20 mouse cellular contexts compared by ENCODE assay signal in the genomic region with DNA sequence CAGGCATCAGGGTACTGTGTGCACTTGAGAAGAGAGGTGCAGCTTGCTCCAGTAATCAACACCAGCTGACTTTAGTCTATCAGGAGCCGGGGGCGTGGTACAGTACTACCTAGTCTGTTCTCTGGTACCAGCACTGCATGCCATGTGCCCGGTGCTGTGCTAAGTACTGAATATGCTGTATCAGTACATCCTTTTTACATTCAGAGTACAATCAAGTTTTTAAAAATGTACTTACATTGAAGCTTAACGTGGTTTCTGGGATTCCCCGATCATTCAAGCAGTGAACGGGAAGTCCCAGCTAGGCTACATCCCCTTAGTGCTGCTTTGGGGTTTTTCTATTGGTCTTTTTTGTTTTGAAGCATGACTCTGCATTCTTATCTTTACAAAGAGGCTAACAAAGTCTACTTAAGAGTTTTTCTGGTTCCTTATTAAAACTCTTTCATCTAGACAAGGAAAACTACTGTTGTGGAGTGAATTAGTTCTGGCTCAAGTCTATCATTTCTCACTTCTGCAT. TPM values are rescaled to one million over a fixed set of nuclear protein-coding genes. Genes with fewer than 3 reads are reported as not detected.
DNase-seq lines count a peak whose midpoint lies in the region; ATAC-seq and TF ChIP-seq lines count a peak whose summit lies in the region.
"Had no signal": no experiment of that assay in that cellular context is flagged by ENCODE, and none has a peak within 500 bp of the region (broad histone marks: within the 10 kb centered on the region; RNA-seq: fewer than 3 reads in every experiment).

No protein-coding gene starts in this region.

- peak; percentile 76 for DNase-seq in MEL-GATA-1-ER (ENCODE audit: extremely low read depth, low read depth)
- peak; percentile 76 for DNase-seq in induced T-regulatory cell, adult 2 months (ENCODE audit: low read depth)
- DNase-seq in stomach, postnatal 0 days (ENCODE audit: low spot score): peak; percentile 25
- DNase-seq in heart, adult 8-10 months (ENCODE audit: low spot score): no peak
- no peak for DNase-seq in heart, adult 18-20 months
- DNase-seq: cerebellum, adult 18-20 months; cerebellum, postnatal 36 days; gastrocnemius, postnatal 36 days; kidney, adult 2 months; kidney, postnatal 10 days; left cerebral cortex, postnatal 4 days; liver; liver, postnatal 0 days; thymus, postnatal 25 days had no signal

- TF ChIP-seq EP300 in stomach, postnatal 0 days (optimal IDR thresholded peaks at IDR 0.05): no peak

- H3K4me2 ChIP-seq in stomach, postnatal 0 days (replicated peaks; ENCODE audit: low read depth): no peak overlapping the region
- no peak overlapping the region for H3K4me2 ChIP-seq in heart, embryonic 11.5 days
- H3K4me2 ChIP-seq: forebrain, embryonic 12.5 days had no signal

- H3K4me3 ChIP-seq in stomach, postnatal 0 days (ENCODE audit: low read depth, low read length): no peak overlapping the region
- H3K4me3 ChIP-seq in heart, embryonic 11.5 days (ENCODE audit: low read depth, low read length): no peak overlapping the region
- H3K4me3 ChIP-seq: forebrain, embryonic 12.5 days; hindbrain, embryonic 10.5 days had no signal

- 59% methylated on average over 6 of the region's 6 CpGs for WGBS in stomach, postnatal 0 days
- 72% methylated on average over 6 of the region's 6 CpGs for WGBS in heart, embryonic 11.5 days (ENCODE audit: insufficient replicate concordance)

- H3K27me3 ChIP-seq in stomach, postnatal 0 days (ENCODE audit: control insufficient read depth, insufficient read depth, low read length): no peaks in the 10 kb centered on the region
- H3K27me3 ChIP-seq in heart, embryonic 11.5 days (ENCODE audit: control insufficient read depth, insufficient read depth, low read length): no peaks in the 10 kb centered on the region
- H3K27me3 ChIP-seq: forebrain, embryonic 12.5 days had no signal

- no peak overlapping the region for H3K27ac ChIP-seq in stomach, postnatal 0 days (replicated peaks)
- H3K27ac ChIP-seq in heart, embryonic 11.5 days (ENCODE audit: low read depth, low read length): no peak overlapping the region
- H3K27ac ChIP-seq: forebrain, embryonic 12.5 days; hindbrain, embryonic 10.5 days had no signal

- H3K9me3 ChIP-seq in stomach, postnatal 0 days (ENCODE audit: control insufficient read depth, low read length): no peaks in the 10 kb centered on the region
- no peaks in the 10 kb centered on the region for H3K9me3 ChIP-seq in heart, embryonic 11.5 days (replicated peaks; ENCODE audit: control insufficient read depth, low read length)
- H3K9me3 ChIP-seq: forebrain, embryonic 12.5 days; hindbrain, embryonic 10.5 days had no signal

- no peaks in the 10 kb centered on the region for H3K4me1 ChIP-seq in stomach, postnatal 0 days (replicated peaks; ENCODE audit: control insufficient read depth, insufficient read depth)
- no peaks in the 10 kb centered on the region for H3K4me1 ChIP-seq in heart, embryonic 11.5 days (ENCODE audit: control insufficient read depth, insufficient read depth, low read length)
- H3K4me1 ChIP-seq: forebrain, embryonic 12.5 days; hindbrain, embryonic 10.5 days had no signal

- H3K9ac ChIP-seq in stomach, postnatal 0 days (ENCODE audit: low read length): no peak overlapping the region
- H3K9ac ChIP-seq in heart, embryonic 11.5 days (ENCODE audit: low read depth, low read length): no peak overlapping the region
- H3K9ac ChIP-seq: forebrain, embryonic 12.5 days; liver, postnatal 0 days had no signal

- ATAC-seq in CD4-positive, CD25-positive, alpha-beta regulatory T cell, adult 4 months: peak; percentile 87
- peak; percentile 71; the same call in 1 of the 2 replicates for ATAC-seq in stomach, postnatal 0 days (ENCODE audit: low FRiP score, low TSS enrichment)
- ATAC-seq in heart, embryonic 11.5 days (replicated peaks; ENCODE audit: insufficient number of reproducible peaks, low FRiP score, low TSS enrichment): no peak
- ATAC-seq: liver, postnatal 0 days; midbrain, embryonic 16.5 days had no signal

- H3K36me3 ChIP-seq in stomach, postnatal 0 days (ENCODE audit: control insufficient read depth, insufficient read depth, low read length): no peaks in the 10 kb centered on the region
- H3K36me3 ChIP-seq in heart, embryonic 11.5 days (ENCODE audit: control insufficient read depth, insufficient read depth, low read length): no peaks in the 10 kb centered on the region
- H3K36me3 ChIP-seq: forebrain, embryonic 12.5 days; hindbrain, embryonic 10.5 days had no signal

- no peak for TF ChIP-seq CTCF in stomach, postnatal 0 days (IDR thresholded peaks at IDR 0.05; ENCODE audit: low read depth)

RNA-seq across cellular contexts. Expression of gene Cdkn2b, which starts 40.2 kb away (rescaled TPM):
- polyA plus RNA-seq in CD4-positive, CD25-positive, alpha-beta regulatory T cell, adult 4 months (2017; shearing (Covaris generic)): under 1 TPM in 1 of 2 experiments, not detected in 1; 0.76 TPM
- 26.9 and 29.0 TPM in 2 replicates for polyA plus RNA-seq in stomach, postnatal 0 days (2015; fragmentation: Nextera tagmentation; extraction: Ambion mirVana)
- polyA plus RNA-seq in heart, embryonic 11.5 days (2014; fragmentation: Nextera tagmentation; extraction: Ambion mirVana): 2.4 and 2.7 TPM in 2 replicates
- 1 to 10 TPM in 1 of 4 experiments, under 1 TPM in 3; 0.50 to 1.9 (median 0.71) TPM for total RNA-seq in heart, adult 8-10 months (2022)
- 1 to 10 TPM in 1 of 2 experiments, under 1 TPM in 1; 0.82 to 1.5 TPM for total RNA-seq in heart, adult 18-20 months (2021)
- polyA plus RNA-seq: liver, postnatal 0 days had no signal

RNA-seq across cellular contexts. Expression of gene Cdkn2a, which starts 56.5 kb away (rescaled TPM):
- polyA plus RNA-seq in CD4-positive, CD25-positive, alpha-beta regulatory T cell, adult 4 months (2017; shearing (Covaris generic)): not detected
- 0.11 TPM in 1 of 2 replicates, not detected in the other for polyA plus RNA-seq in stomach, postnatal 0 days (2015; fragmentation: Nextera tagmentation; extraction: Ambion mirVana)
- not detected in 2 replicates for polyA plus RNA-seq in heart, embryonic 11.5 days (2014; fragmentation: Nextera tagmentation; extraction: Ambion mirVana)
- total RNA-seq in heart, adult 8-10 months (2022): under 1 TPM in 2 of 4 experiments, not detected in 2; 0.32 to 0.62 TPM
- under 1 TPM; 0.30 to 0.59 TPM for total RNA-seq in heart, adult 18-20 months (2021)
- total RNA-seq: gastrocnemius, postnatal 36 days had no signal
- polyA plus RNA-seq: forebrain, embryonic 12.5 days; heart, embryonic 14.5 days; hindbrain, embryonic 10.5 days; liver, postnatal 0 days; midbrain, embryonic 16.5 days had no signal

Comparison
In these comparisons a context has a peak if more than half of its experiments do, and no peak if none do; other contexts are left out.
1. DNase-seq: peak in MEL-GATA-1-ER (single experiment), induced T-regulatory cell, adult 2 months (single experiment) and stomach, postnatal 0 days (single experiment); none in heart, adult 8-10 months (single experiment) and heart, adult 18-20 months (0 of 2).